Mouse (Mus musculus) CH12.LX (cell line): ENCODE data around the gene Coa7. TPM values are rescaled to one million over a fixed set of nuclear protein-coding genes. Genes with fewer than 3 reads are reported as not detected.

Experiments
- DNase-seq: peaks from one replicate; pipeline ENCODE4 v3.0.0-alpha.2; 2013; ENCODE audit errors: extremely low read depth
- H3K27ac ChIP-seq: 2 replicates; pipeline ENCODE4 v1.5.1; 2012; ENCODE audit warnings: low read depth, mild to moderate bottlenecking, control low read depth, moderate library complexity; ENCODE audit not compliant: insufficient read depth
- H3K27me3 ChIP-seq: replicated peaks from 2 replicates; pipeline ENCODE3; 2012; ENCODE audit warnings: inconsistent platforms
- H3K36me3 ChIP-seq, 2 experiments: replicated peaks in 1 of 2; 2 replicates each; pipeline versions ENCODE3 to v1.6.1; 2012; ENCODE audit warnings: inconsistent platforms in 1 of 2, low read length in 1 of 2, mild to moderate bottlenecking in 1 of 2, mixed read lengths in 1 of 2, moderate library complexity in 1 of 2; ENCODE audit not compliant: control insufficient read depth in 1 of 2, insufficient read depth in 1 of 2
- H3K4me1 ChIP-seq, 2 experiments: 2 replicates each; pipeline ENCODE4 v1.6.1; 2012; ENCODE audit warnings: inconsistent platforms in 1 of 2, moderate library complexity in 1 of 2; ENCODE audit not compliant: insufficient read depth in 2 of 2, control insufficient read depth in 1 of 2
- H3K4me2 ChIP-seq: 2 replicates; pipeline ENCODE4 v1.6.1; 2012; ENCODE audit warnings: low read depth, mild to moderate bottlenecking, control low read depth; ENCODE audit not compliant: poor library complexity, insufficient read depth, severe bottlenecking
- H3K4me3 ChIP-seq, 3 experiments: fragments of 150-350 bp in 1 of 3; sonication (generic) in 1 of 3; replicated peaks in 1 of 3; 2 replicates each; pipeline versions ENCODE3 to v1.5.1; 2011 to 2012; ENCODE audit warnings: low read depth in 2 of 3, low read length in 2 of 3, mild to moderate bottlenecking in 2 of 3, moderate library complexity in 2 of 3, control low read depth in 1 of 3, improper control_type of control experiment in 1 of 3, inconsistent platforms in 1 of 3, mixed read lengths in 1 of 3; ENCODE audit not compliant: poor library complexity in 1 of 3
- H3K79me2 ChIP-seq: replicated peaks from 2 replicates; pipeline ENCODE4 v1.6.1; 2012; ENCODE audit warnings: mild to moderate bottlenecking, moderate library complexity; ENCODE audit not compliant: control insufficient read depth, poor library complexity, insufficient read depth, severe bottlenecking; ENCODE audit errors: extremely low read depth
- H3K9ac ChIP-seq: 2 replicates; pipeline ENCODE4 v1.6.1; 2012; ENCODE audit warnings: low read depth, mild to moderate bottlenecking, control low read depth, moderate library complexity; ENCODE audit not compliant: insufficient read depth
- H3K9me3 ChIP-seq: replicated peaks from 2 replicates; pipeline ENCODE3; 2012; ENCODE audit warnings: low read length, inconsistent platforms, mixed read lengths
- CHD2 ChIP-seq: IDR thresholded peaks from 2 replicates; pipeline ENCODE4 v1.6.1; 2011; ENCODE audit warnings: low read length, improper control_type of control experiment
- EP300 ChIP-seq: IDR thresholded peaks from 2 replicates; pipeline ENCODE4 v1.6.1; 2011; ENCODE audit warnings: low read length, improper control_type of control experiment
- ETS1 ChIP-seq: conservative IDR thresholded peaks from 2 replicates; pipeline ENCODE4 v1.6.1; 2012; ENCODE audit warnings: low read depth, mild to moderate bottlenecking, inconsistent platforms, low read length, improper control_type of control experiment, moderate library complexity
- HCFC1 ChIP-seq: IDR thresholded peaks from 2 replicates; pipeline ENCODE4 v1.6.1; 2012; ENCODE audit warnings: low read depth, mild to moderate bottlenecking, inconsistent platforms, low read length, improper control_type of control experiment
- IRF4 ChIP-seq: IDR thresholded peaks from 2 replicates; pipeline ENCODE4 v1.6.1; 2014; ENCODE audit warnings: low read depth, mild to moderate bottlenecking, inconsistent platforms, low read length, improper control_type of control experiment
- JUN ChIP-seq: IDR thresholded peaks from 2 replicates; pipeline ENCODE4 v1.6.1; 2011; ENCODE audit warnings: low read depth, mild to moderate bottlenecking, low read length, improper control_type of control experiment, moderate library complexity; ENCODE audit not compliant: insufficient read depth
- JUND ChIP-seq: conservative IDR thresholded peaks from 2 replicates; pipeline ENCODE4 v1.6.1; 2011; ENCODE audit warnings: low read depth, low read length, improper control_type of control experiment
- KAT2A ChIP-seq: IDR thresholded peaks from 2 replicates; pipeline ENCODE4 v1.6.1; 2012; ENCODE audit warnings: low read length, improper control_type of control experiment, inconsistent platforms; ENCODE audit not compliant: insufficient replicate concordance
- MAFK ChIP-seq: IDR thresholded peaks from 2 replicates; pipeline ENCODE4 v1.6.1; 2011; ENCODE audit warnings: low read length, improper control_type of control experiment; ENCODE audit not compliant: insufficient replicate concordance
- MAZ ChIP-seq: IDR thresholded peaks from 2 replicates; pipeline ENCODE4 v1.6.1; 2012; ENCODE audit warnings: low read depth, mild to moderate bottlenecking, inconsistent platforms, low read length, improper control_type of control experiment, moderate library complexity
- MXI1 ChIP-seq: IDR thresholded peaks from 2 replicates; pipeline ENCODE4 v1.6.1; 2011; ENCODE audit warnings: mild to moderate bottlenecking, low read depth, low read length, improper control_type of control experiment
- POLR2AphosphoS2 ChIP-seq: IDR thresholded peaks from 2 replicates; pipeline ENCODE4 v1.6.1; 2011; ENCODE audit warnings: low read depth, low read length, improper control_type of control experiment
- RAD21 ChIP-seq: IDR thresholded peaks from 2 replicates; pipeline ENCODE4 v1.6.1; 2011; ENCODE audit warnings: low read depth, mild to moderate bottlenecking, low read length, improper control_type of control experiment, moderate library complexity
- RCOR1 ChIP-seq: conservative IDR thresholded peaks from 2 replicates; pipeline ENCODE4 v1.6.1; 2012; ENCODE audit warnings: low read depth, mild to moderate bottlenecking, inconsistent platforms, low read length, improper control_type of control experiment
- SIN3A ChIP-seq: IDR thresholded peaks from 2 replicates; pipeline ENCODE4 v1.6.1; 2012; ENCODE audit warnings: low read length, improper control_type of control experiment, inconsistent platforms
- SMC3 ChIP-seq: IDR thresholded peaks from 2 replicates; pipeline ENCODE4 v1.6.1; 2011; ENCODE audit warnings: low read depth, low read length, improper control_type of control experiment
- TBP ChIP-seq: conservative IDR thresholded peaks from 2 replicates; pipeline ENCODE4 v1.6.1; 2011; ENCODE audit warnings: low read depth, low read length, improper control_type of control experiment
- TCF12 ChIP-seq: IDR thresholded peaks from 2 replicates; pipeline ENCODE4 v1.6.1; 2014; ENCODE audit warnings: low read depth, mild to moderate bottlenecking, inconsistent platforms, low read length, improper control_type of control experiment
- USF1 ChIP-seq: IDR thresholded peaks from 2 replicates; pipeline ENCODE4 v1.6.1; 2014; ENCODE audit warnings: low read depth, mild to moderate bottlenecking, inconsistent platforms, low read length, improper control_type of control experiment
- ZMIZ1 ChIP-seq: IDR thresholded peaks from 2 replicates; pipeline ENCODE4 v1.6.1; 2012; ENCODE audit warnings: low read depth, mild to moderate bottlenecking, inconsistent platforms, low read length, improper control_type of control experiment
- dilution Hi-C: fragments of 300-500 bp; cut with MboI; formaldehyde crosslinking; loops from 2 replicates; pipeline ENCODE4 v1.14.3; 2020; ENCODE audit warnings: low sequenced_read_pairs; ENCODE audit not compliant: extremely low pct_unique_long_range_greater_than_20kb, extremely low pct_ligation_motif_present
- in situ Hi-C: fragments of 300-500 bp; cut with MboI; formaldehyde crosslinking; loops from 3 replicates; pipeline ENCODE4 v1.14.3; 2019; ENCODE audit warnings: low sequenced_read_pairs, low pct_ligation_motif_present, low pct_unique_long_range_greater_than_20kb, mixed read lengths
- polyA plus RNA-seq: library from polyadenylated mRNA; unstranded; fragments of >175 nt; gene quantifications from 2 replicates; pipeline ENCODE4 v1.2.1, GENCODE M21; 2012; ENCODE audit warnings: low read depth; ENCODE audit not compliant: insufficient read length
- total RNA-seq, 2 experiments: library from RNA; depleted of rRNA; stranded (reverse); fragments of 300-350 nt in 1 of 2; fragments of >200 nt in 1 of 2; gene quantifications; 2 replicates each; pipeline ENCODE4 v1.2.3; 2012 to 2014

Coa7 gene
- total and polyA plus RNA-seq, 3 experiments, result 18.7 to 73.8 (median 24.2) TPM

GRCm38 (mm10) chr4:108380146-108380545 is 52.2 kb downstream of the Coa7 start (continued):
- TF ChIP-seq HCFC1 (no peak), IRF4 (no peak), USF1 (no peak), POLR2AphosphoS2 (no peak), MAZ (no peak)

DNA sequence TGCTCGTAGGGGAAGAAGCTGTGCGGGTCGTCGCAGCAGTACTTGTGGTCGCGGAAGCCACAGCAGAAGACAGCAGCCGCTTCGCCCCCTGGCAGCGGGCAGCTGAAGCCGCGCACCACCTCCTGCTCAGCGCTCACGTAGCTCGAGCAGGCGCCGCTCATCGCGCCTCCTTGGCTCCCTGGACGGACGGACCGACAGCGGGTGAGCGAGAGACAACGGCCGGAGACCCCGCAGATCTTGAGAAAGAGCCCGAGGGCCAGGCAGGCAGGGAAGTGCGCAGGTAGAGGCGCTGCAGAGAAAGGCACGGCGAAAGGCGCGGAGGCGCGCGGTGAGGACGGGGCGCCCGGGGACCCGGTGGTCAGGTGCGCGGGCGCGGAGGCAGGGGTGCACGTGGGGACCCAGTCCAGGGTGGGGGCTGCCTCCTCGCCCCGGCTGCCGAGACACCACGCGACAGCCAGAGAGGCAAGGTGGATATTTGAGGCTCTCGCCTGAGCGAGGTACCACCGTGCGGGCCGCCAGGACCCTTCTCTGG is 55.3 kb downstream of the Coa7 start, which contains the start of gene Shisal2a:
Shisal2a (minus strand) TSS at position 167 of the 532 bp plus-strand sequence.
- Histone ChIP-seq H3K36me3 (no peaks in the 10 kb centered on the region), H3K27ac (no peak within 1 kb of the TSS), H3K9me3 (no peaks in the 10 kb centered on the region), H3K4me1 (peaks cover 10 to 11% of the 10 kb centered on the region in 2 experiments), H3K4me3 (no peak within 1 kb of the TSS), H3K27me3 (no peaks in the 10 kb centered on the region), H3K4me2 (no peak within 1 kb of the TSS), H3K9ac (no peak within 1 kb of the TSS), H3K79me2 (no peaks in the 10 kb centered on the region)
- in situ Hi-C loops, result no loop called here
- DNase-seq, result no peak
- dilution Hi-C loops, result no loop called here
- TF ChIP-seq CHD2 (no peak), MAZ (no peak), MAFK (no peak), MXI1 (no peak), RAD21 (no peak), SMC3 (no peak), HCFC1 (no peak), EP300 (no peak)

GRCm38 (mm10) chr4:108386087-108386486 is 58.1 kb downstream of the Coa7 start:
- no peak for TF ChIP-seq KAT2A
- no peak for TF ChIP-seq JUND
- no peak for TF ChIP-seq JUN
- no peak for TF ChIP-seq ZMIZ1
- TF ChIP-seq RCOR1, result no peak
- no peak for TF ChIP-seq TBP
- no peak for TF ChIP-seq SIN3A
- TF ChIP-seq ETS1, result no peak
- TF ChIP-seq SMC3, result no peak
- TF ChIP-seq TCF12, result no peak
- Histone ChIP-seq H3K4me2 (no peak overlapping the region), H3K9me3 (no peaks in the 10 kb centered on the region), H3K4me1 (no peaks in the 10 kb centered on the region), H3K79me2 (no peaks in the 10 kb centered on the region), H3K4me3 (no peak overlapping the region), H3K9ac (no peak overlapping the region), H3K36me3 (no peaks in the 10 kb centered on the region), H3K27me3 (no peaks in the 10 kb centered on the region), H3K27ac (no peak overlapping the region)
- dilution Hi-C loops (no loop called here), in situ Hi-C loops (no loop called here)
- no peak for DNase-seq
